ENCODE assay signal across 8 mouse cellular contexts in genomic region chr7:127992488-127993340, GRCm38 (mm10). TPM values are rescaled to one million over a fixed set of nuclear protein-coding genes. Genes with fewer than 3 reads are reported as not detected.
DNase-seq lines count a peak whose midpoint lies in the region; ATAC-seq lines count a peak whose summit lies in the region.

No protein-coding gene starts in this region.

- no peak overlapping the region for H3K4me2 ChIP-seq in forebrain, embryonic 11.5 days (ENCODE audit: low read depth, low read length, severe bottlenecking)
- no peak overlapping the region for H3K4me2 ChIP-seq in forebrain, embryonic 13.5 days
- H3K4me2 ChIP-seq in limb, embryonic 15.5 days, result peak overlapping the region; percentile 58
- peak overlapping the region; percentile 51 for H3K4me2 ChIP-seq in stomach, embryonic 16.5 days (ENCODE audit: low read depth, low read length)

- no peaks in the 10 kb centered on the region for H3K9me3 ChIP-seq in forebrain, embryonic 11.5 days (ENCODE audit: control insufficient read depth, low read length)
- H3K9me3 ChIP-seq in forebrain, embryonic 13.5 days (replicated peaks), result no peaks in the 10 kb centered on the region
- no peaks in the 10 kb centered on the region for H3K9me3 ChIP-seq in megakaryocyte, embryonic 14.5 days
- H3K9me3 ChIP-seq in limb, embryonic 15.5 days, result no peaks in the 10 kb centered on the region
- no peaks in the 10 kb centered on the region for H3K9me3 ChIP-seq in stomach, embryonic 16.5 days (replicated peaks; ENCODE audit: control insufficient read depth, low read length)

- H3K4me3 ChIP-seq in forebrain, embryonic 11.5 days (ENCODE audit: low read depth, low read length), result no peak overlapping the region
- no peak overlapping the region for H3K4me3 ChIP-seq in forebrain, embryonic 13.5 days
- H3K4me3 ChIP-seq in megakaryocyte, embryonic 14.5 days (replicated peaks), result peak overlapping the region; percentile 94
- peak overlapping the region; percentile 43 for H3K4me3 ChIP-seq in limb, embryonic 15.5 days
- peak overlapping the region; percentile 49 for H3K4me3 ChIP-seq in stomach, embryonic 16.5 days (replicated peaks; ENCODE audit: low read length)

- 54% methylated on average over 5 of the region's 5 CpGs for WGBS in forebrain, embryonic 11.5 days
- 43% methylated on average over 5 of the region's 5 CpGs for WGBS in forebrain, embryonic 13.5 days
- 38% methylated on average over 5 of the region's 5 CpGs for WGBS in limb, embryonic 15.5 days
- WGBS in stomach, embryonic 16.5 days, result 35% methylated on average over 5 of the region's 5 CpGs

- H3K9ac ChIP-seq in forebrain, embryonic 11.5 days (ENCODE audit: low read length), result no peak overlapping the region
- no peak overlapping the region for H3K9ac ChIP-seq in forebrain, embryonic 13.5 days
- peak overlapping the region; percentile 7; the same call in 1 of the 2 replicates for H3K9ac ChIP-seq in limb, embryonic 15.5 days
- H3K9ac ChIP-seq in stomach, embryonic 16.5 days (ENCODE audit: low read length), result peak overlapping the region; percentile 68

- H3K4me1 ChIP-seq in forebrain, embryonic 11.5 days (replicated peaks; ENCODE audit: control insufficient read depth, insufficient read depth, low read length), result no peaks in the 10 kb centered on the region
- H3K4me1 ChIP-seq in forebrain, embryonic 13.5 days, result no peaks in the 10 kb centered on the region
- H3K4me1 ChIP-seq in megakaryocyte, embryonic 14.5 days, result peaks cover 47% of the 10 kb centered on the region
- H3K4me1 ChIP-seq in limb, embryonic 15.5 days, result peaks cover 24% of the 10 kb centered on the region
- H3K4me1 ChIP-seq in stomach, embryonic 16.5 days (ENCODE audit: control insufficient read depth, insufficient read depth, low read length), result peaks cover 9% of the 10 kb centered on the region; the same call in 1 of the 2 replicates

- 0 out of 2 replicates have a peak, but pooled peaks have one; percentile 31 for ATAC-seq in forebrain, embryonic 11.5 days (replicated peaks; ENCODE audit: low FRiP score)
- no peak for ATAC-seq in forebrain, embryonic 13.5 days
- ATAC-seq in megakaryocyte, adult 5-6 weeks (ENCODE audit: poor library complexity, severe bottlenecking), result no peak; the same call in 1 of the 2 replicates
- ATAC-seq in limb, embryonic 15.5 days (ENCODE audit: insufficient number of reproducible peaks, low FRiP score, low TSS enrichment, low read depth), result 0 out of 2 replicates have a peak, but pooled peaks have one; percentile 55
- peak; percentile 60 for ATAC-seq in stomach, embryonic 16.5 days (ENCODE audit: insufficient read depth, low FRiP score)

- H3K27ac ChIP-seq in forebrain, embryonic 11.5 days (ENCODE audit: low read depth, low read length), result no peak overlapping the region
- H3K27ac ChIP-seq in forebrain, embryonic 13.5 days, result no peak overlapping the region
- peak overlapping the region; percentile 86 for H3K27ac ChIP-seq in limb, embryonic 15.5 days
- peak overlapping the region; percentile 88 for H3K27ac ChIP-seq in stomach, embryonic 16.5 days (ENCODE audit: low read length)

- no peaks in the 10 kb centered on the region for H3K27me3 ChIP-seq in forebrain, embryonic 11.5 days (ENCODE audit: control insufficient read depth, insufficient read depth, low read length)
- no peaks in the 10 kb centered on the region for H3K27me3 ChIP-seq in forebrain, embryonic 13.5 days
- no peaks in the 10 kb centered on the region for H3K27me3 ChIP-seq in megakaryocyte, embryonic 14.5 days (replicated peaks)
- H3K27me3 ChIP-seq in limb, embryonic 15.5 days, result no peaks in the 10 kb centered on the region
- no peaks in the 10 kb centered on the region for H3K27me3 ChIP-seq in stomach, embryonic 16.5 days (ENCODE audit: control insufficient read depth, insufficient read depth, low read length)

- no peak for DNase-seq in forebrain, embryonic 11.5 days (ENCODE audit: low spot score)
- no peak for DNase-seq in gastrocnemius, adult 8-10 months (ENCODE audit: low spot score in 2 of 2)
- DNase-seq in frontal cortex, postnatal 36 days (ENCODE audit: low spot score in 2 of 2), result no peak

- no peaks in the 10 kb centered on the region; the same call in 1 of the 2 replicates for H3K36me3 ChIP-seq in forebrain, embryonic 11.5 days (ENCODE audit: control insufficient read depth, insufficient read depth, low read length)
- H3K36me3 ChIP-seq in forebrain, embryonic 13.5 days (ENCODE audit: poor library complexity, severe bottlenecking), result peaks cover 30% of the 10 kb centered on the region
- H3K36me3 ChIP-seq in megakaryocyte, embryonic 14.5 days (replicated peaks; ENCODE audit: low read length), result peaks cover 49% of the 10 kb centered on the region
- H3K36me3 ChIP-seq in limb, embryonic 15.5 days, result peaks cover 25% of the 10 kb centered on the region
- H3K36me3 ChIP-seq in stomach, embryonic 16.5 days (ENCODE audit: control insufficient read depth, insufficient read depth, low read length), result peaks cover 10% of the 10 kb centered on the region; the same call in 1 of the 2 replicates

RNA-seq across cellular contexts. Expression of gene Pycard, which starts 1.0 kb away (rescaled TPM):
- polyA plus RNA-seq in forebrain, embryonic 11.5 days (2014; fragmentation: Nextera tagmentation; extraction: Ambion mirVana), result 4.2 and 7.0 TPM in 2 replicates
- polyA plus RNA-seq in forebrain, embryonic 13.5 days (2015; fragmentation: Nextera tagmentation; extraction: Ambion mirVana), result 3.2 and 3.9 TPM in 2 replicates
- 1.1 and 17.0 TPM in 2 replicates for polyA plus RNA-seq in megakaryocyte, embryonic 14.5 days (2012; ENCODE audit: insufficient read depth, low replicate concordance)
- total RNA-seq in megakaryocyte, adult 5-6 weeks (2015), result 251 and 323 TPM in 2 replicates
- 48.0 and 56.5 TPM in 2 replicates for total RNA-seq in megakaryocyte, adult 5-6 weeks (2017)
- polyA plus RNA-seq in limb, embryonic 15.5 days (2015; fragmentation: Nextera tagmentation; extraction: Ambion mirVana), result 150 and 154 TPM in 2 replicates
- 179 and 188 TPM in 2 replicates for polyA plus RNA-seq in stomach, embryonic 16.5 days (2015; fragmentation: Nextera tagmentation; extraction: Ambion mirVana)
- total RNA-seq in gastrocnemius, adult 8-10 months (2022), result under 1 TPM in 3 of 4 experiments, not detected in 1; 0.21 to 0.75 (median 0.43) TPM

RNA-seq across cellular contexts. Expression of gene Trim72, which starts 11.0 kb away (rescaled TPM):
- polyA plus RNA-seq in forebrain, embryonic 11.5 days (2014; fragmentation: Nextera tagmentation; extraction: Ambion mirVana), result not detected in 2 replicates
- polyA plus RNA-seq in forebrain, embryonic 13.5 days (2015; fragmentation: Nextera tagmentation; extraction: Ambion mirVana), result not detected in 2 replicates
- polyA plus RNA-seq in megakaryocyte, embryonic 14.5 days (2012; ENCODE audit: insufficient read depth, low replicate concordance), result 0.50 TPM in 1 of 2 replicates, not detected in the other
- total RNA-seq in megakaryocyte, adult 5-6 weeks (2015), result not detected in 2 replicates
- not detected in 2 replicates for total RNA-seq in megakaryocyte, adult 5-6 weeks (2017)
- 3.1 and 8.4 TPM in 2 replicates for polyA plus RNA-seq in limb, embryonic 15.5 days (2015; fragmentation: Nextera tagmentation; extraction: Ambion mirVana)
- 0.39 and 1.9 TPM in 2 replicates for polyA plus RNA-seq in stomach, embryonic 16.5 days (2015; fragmentation: Nextera tagmentation; extraction: Ambion mirVana)
- total RNA-seq in gastrocnemius, adult 8-10 months (2022), result 100 to 1,000 TPM; 204 to 246 (median 223) TPM

RNA-seq across cellular contexts. Expression of gene Fus, which starts 25.5 kb away (rescaled TPM):
- 44.7 and 62.6 TPM in 2 replicates for polyA plus RNA-seq in forebrain, embryonic 11.5 days (2014; fragmentation: Nextera tagmentation; extraction: Ambion mirVana)
- 452 and 476 TPM in 2 replicates for polyA plus RNA-seq in forebrain, embryonic 13.5 days (2015; fragmentation: Nextera tagmentation; extraction: Ambion mirVana)
- polyA plus RNA-seq in megakaryocyte, embryonic 14.5 days (2012; ENCODE audit: insufficient read depth, low replicate concordance), result 25.6 and 318 TPM in 2 replicates
- 106 and 143 TPM in 2 replicates for total RNA-seq in megakaryocyte, adult 5-6 weeks (2015)
- total RNA-seq in megakaryocyte, adult 5-6 weeks (2017), result 31.4 and 61.8 TPM in 2 replicates
- polyA plus RNA-seq in limb, embryonic 15.5 days (2015; fragmentation: Nextera tagmentation; extraction: Ambion mirVana), result 339 and 390 TPM in 2 replicates
- 204 and 234 TPM in 2 replicates for polyA plus RNA-seq in stomach, embryonic 16.5 days (2015; fragmentation: Nextera tagmentation; extraction: Ambion mirVana)
- 10 to 100 TPM; 52.0 to 94.3 (median 70.5) TPM for total RNA-seq in gastrocnemius, adult 8-10 months (2022)

RNA-seq across cellular contexts. Expression of gene Prss36, which starts 46.2 kb away (rescaled TPM):
- polyA plus RNA-seq in forebrain, embryonic 11.5 days (2014; fragmentation: Nextera tagmentation; extraction: Ambion mirVana), result 10.4 and 10.7 TPM in 2 replicates
- 7.9 and 10.1 TPM in 2 replicates for polyA plus RNA-seq in forebrain, embryonic 13.5 days (2015; fragmentation: Nextera tagmentation; extraction: Ambion mirVana)
- 2.7 and 10.0 TPM in 2 replicates for polyA plus RNA-seq in megakaryocyte, embryonic 14.5 days (2012; ENCODE audit: insufficient read depth, low replicate concordance)
- 0.78 and 1.1 TPM in 2 replicates for total RNA-seq in megakaryocyte, adult 5-6 weeks (2015)
- 1.7 TPM in 1 of 2 replicates, not detected in the other for total RNA-seq in megakaryocyte, adult 5-6 weeks (2017)
- polyA plus RNA-seq in limb, embryonic 15.5 days (2015; fragmentation: Nextera tagmentation; extraction: Ambion mirVana), result 11.6 and 12.9 TPM in 2 replicates
- polyA plus RNA-seq in stomach, embryonic 16.5 days (2015; fragmentation: Nextera tagmentation; extraction: Ambion mirVana), result 10.7 and 11.7 TPM in 2 replicates
- total RNA-seq in gastrocnemius, adult 8-10 months (2022), result 1 to 10 TPM; 5.7 to 8.9 (median 7.9) TPM

Comparison
In these comparisons a context has a peak if more than half of its experiments do, and no peak if none do; other contexts are left out.
1. ATAC-seq: peak in forebrain, embryonic 11.5 days (single experiment), limb, embryonic 15.5 days (single experiment) and stomach, embryonic 16.5 days (single experiment); none in forebrain, embryonic 13.5 days (single experiment) and megakaryocyte, adult 5-6 weeks (single experiment).
2. H3K27ac ChIP-seq: peak in limb, embryonic 15.5 days (single experiment) and stomach, embryonic 16.5 days (single experiment); none in forebrain, embryonic 11.5 days (single experiment) and forebrain, embryonic 13.5 days (single experiment).
3. H3K4me2 ChIP-seq: peak in limb, embryonic 15.5 days (single experiment) and stomach, embryonic 16.5 days (single experiment); none in forebrain, embryonic 11.5 days (single experiment) and forebrain, embryonic 13.5 days (single experiment).
4. H3K4me3 ChIP-seq: peak in megakaryocyte, embryonic 14.5 days (single experiment), limb, embryonic 15.5 days (single experiment) and stomach, embryonic 16.5 days (single experiment); none in forebrain, embryonic 11.5 days (single experiment) and forebrain, embryonic 13.5 days (single experiment).
5. H3K9ac ChIP-seq: peak in limb, embryonic 15.5 days (single experiment) and stomach, embryonic 16.5 days (single experiment); none in forebrain, embryonic 11.5 days (single experiment) and forebrain, embryonic 13.5 days (single experiment).